Mouse (Mus musculus) MEL (cell line): ENCODE measurements around the gene Kif23.
A peak's percentile ranks its signal among the peaks of the same experiment; 100 is the strongest.

Source experiments
- CTCF ChIP-seq, 3 experiments: IDR thresholded peaks in 2 of 3; conservative IDR thresholded peaks in 1 of 3; 2 replicates each; pipeline ENCODE4 v1.5.1; 2011 to 2012; ENCODE audit warnings: low read length in 3 of 3, low read depth in 2 of 3, mild to moderate bottlenecking in 2 of 3, improper control_type of control experiment in 1 of 3, inconsistent platforms in 1 of 3, mixed read lengths in 1 of 3, moderate library complexity in 1 of 3; ENCODE audit not compliant: control insufficient read depth in 1 of 3, insufficient read depth in 1 of 3, poor library complexity in 1 of 3, severe bottlenecking in 1 of 3
- ETS1 ChIP-seq: IDR thresholded peaks from 2 replicates; pipeline ENCODE4 v1.6.1; 2012; ENCODE audit warnings: low read depth, mild to moderate bottlenecking, inconsistent platforms, low read length, improper control_type of control experiment, moderate library complexity
- POLR2A ChIP-seq, 2 experiments: IDR thresholded peaks; 2 replicates each; pipeline ENCODE4 v1.6.1; 2011 to 2012; ENCODE audit warnings: low read length in 2 of 2, mild to moderate bottlenecking in 2 of 2, control low read depth in 1 of 2, improper control_type of control experiment in 1 of 2, low read depth in 1 of 2, moderate library complexity in 1 of 2; ENCODE audit not compliant: control insufficient read depth in 1 of 2, insufficient read depth in 1 of 2, poor library complexity in 1 of 2
- SMC3 ChIP-seq: IDR thresholded peaks from 2 replicates; pipeline ENCODE4 v1.6.1; 2011; ENCODE audit warnings: low read depth, low read length, improper control_type of control experiment
- TBP ChIP-seq: IDR thresholded peaks from 2 replicates; pipeline ENCODE4 v1.8.0; 2011; ENCODE audit warnings: low read depth, low read length, improper control_type of control experiment

DNA sequence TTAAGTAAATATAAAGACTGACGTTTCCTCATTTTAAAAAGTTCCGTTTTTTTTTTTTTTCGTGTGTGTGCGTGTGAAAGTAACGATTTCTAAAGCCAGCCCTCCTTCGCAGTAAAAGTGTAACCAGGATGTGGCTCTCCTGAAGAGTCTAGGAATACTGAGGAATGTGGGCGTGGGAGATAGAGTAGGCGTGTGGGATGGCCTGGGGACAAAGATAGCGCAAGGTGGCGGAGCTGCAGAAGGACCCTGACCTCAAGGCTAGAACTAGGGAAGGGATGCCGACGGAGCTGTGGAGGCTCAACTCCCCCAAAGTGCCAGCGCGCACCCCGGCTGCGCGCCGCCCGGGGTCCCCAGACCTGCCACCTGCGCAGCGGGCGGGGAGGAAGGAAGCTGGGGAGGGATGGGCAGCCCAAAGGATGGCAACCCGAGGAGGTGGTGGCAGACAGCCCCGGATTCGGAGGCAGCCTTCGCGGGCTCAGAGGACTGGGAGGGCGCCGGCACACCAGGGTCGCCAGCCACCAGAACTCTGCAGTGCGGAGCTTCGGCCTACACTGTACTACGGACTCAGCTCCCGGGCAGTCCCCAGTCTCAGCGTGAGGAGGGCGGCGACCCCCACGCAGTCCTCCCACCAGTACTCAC, 482 bp downstream of the Kif23 start:
- TF ChIP-seq TBP (0 out of 2 replicates have a peak, but pooled peaks have one; percentile 33), CTCF (IDR thresholded peaks at IDR 0.05 in 2 of 3, conservative IDR thresholded peaks at IDR 0.05 in 1 of 3; ENCODE audit: control insufficient read depth in 1 of 3, insufficient read depth in 1 of 3, low read depth in 2 of 3, low read length in 3 of 3, poor library complexity in 1 of 3, severe bottlenecking in 1 of 3) (no peak), POLR2A (IDR thresholded peaks at IDR 0.05; ENCODE audit: control insufficient read depth in 1 of 2, insufficient read depth in 1 of 2, low read depth in 1 of 2, low read length in 2 of 2, poor library complexity in 1 of 2) (no peak), ETS1 (peak; percentile 41; the same call in 1 of the 2 replicates), SMC3 (no peak)
